Mouse (Mus musculus) lung, postnatal 0 days (tissue): ENCODE data around the gene Lrrfip1.

Experiments
- CTCF ChIP-seq: IDR thresholded peaks from 2 replicates; pipeline ENCODE4 v1.5.1; 2016; ENCODE audit warnings: antibody characterized with exemption, mild to moderate bottlenecking
- EP300 ChIP-seq: IDR thresholded peaks from 2 replicates; pipeline ENCODE4 v1.6.1; 2016; ENCODE audit warnings: antibody characterized with exemption, mild to moderate bottlenecking, control low read depth

- TF ChIP-seq EP300 (no peak), CTCF (no peak)
These were observed 49.2 kb upstream of the Lrrfip1 start for GRCm38 (mm10) chr1:90949309-90949708.
